Mouse (Mus musculus) midbrain, embryonic 14.5 days (tissue): ENCODE measurements around the gene Hipk3. TPM values are rescaled to one million over a fixed set of nuclear protein-coding genes. Genes with fewer than 3 reads are reported as not detected.

Experiments used
- ATAC-seq: fragments of 200-750 bp; cut with Nextera tagmentation; 2 replicates; pipeline ENCODE4 v1.8.0; 2017; ENCODE audit warnings: moderate number of reproducible peaks, moderate library complexity; ENCODE audit not compliant: low FRiP score, low TSS enrichment
- DNase-seq: peaks from one replicate; pipeline ENCODE4 v3.0.0-alpha.2; 2015
- H3K27ac ChIP-seq: fragments of 300-500 bp; sonication (generic); replicated peaks from 2 replicates; pipeline ENCODE4 v1.5.1; 2014; ENCODE audit warnings: mild to moderate bottlenecking, low read depth, low read length, moderate library complexity
- H3K27me3 ChIP-seq: fragments of 300-500 bp; sonication (generic); 2 replicates; pipeline ENCODE4 v1.6.1; 2014; ENCODE audit warnings: low read length, control low read depth, mixed read lengths; ENCODE audit not compliant: control insufficient read depth, insufficient read depth
- H3K36me3 ChIP-seq: fragments of 300-500 bp; sonication (generic); 2 replicates; pipeline ENCODE4 v1.6.1; 2014; ENCODE audit warnings: low read length, control low read depth; ENCODE audit not compliant: control insufficient read depth, insufficient read depth
- H3K4me1 ChIP-seq: fragments of 300-500 bp; sonication (generic); 2 replicates; pipeline ENCODE4 v1.6.1; 2014; ENCODE audit warnings: mild to moderate bottlenecking, antibody characterized with exemption, low read length, control low read depth; ENCODE audit not compliant: control insufficient read depth, insufficient read depth
- H3K4me2 ChIP-seq: fragments of 300-500 bp; sonication (generic); 2 replicates; pipeline ENCODE4 v1.6.1; 2014; ENCODE audit warnings: mild to moderate bottlenecking, low read length, moderate library complexity
- H3K4me3 ChIP-seq: fragments of 300-500 bp; sonication (generic); replicated peaks from 2 replicates; pipeline ENCODE4 v1.5.1; 2014; ENCODE audit warnings: low read depth, low read length
- H3K9ac ChIP-seq: fragments of 300-500 bp; sonication (generic); replicated peaks from 2 replicates; pipeline ENCODE4 v1.6.1; 2014; ENCODE audit warnings: mild to moderate bottlenecking, low read length, moderate library complexity
- H3K9me3 ChIP-seq: fragments of 300-500 bp; sonication (generic); 2 replicates; pipeline ENCODE4 v1.6.1; 2016; ENCODE audit warnings: low read length, control low read depth, mixed read lengths; ENCODE audit not compliant: control insufficient read depth
- WGBS: fragments of 180-500 bp; shearing (Covaris S2); extraction: QIAGEN DNeasy Blood & Tissue Kit; methylation state at CpG from one replicate; pipeline ENCODE4 v1.1.7; 2014; 5-methylcytosine and 5-hydroxymethylcytosine counted together
- polyA plus RNA-seq: library from polyadenylated mRNA; unstranded; fragments of >200 nt; fragmentation: Nextera tagmentation; extraction: Ambion mirVana; gene quantifications from 2 replicates; pipeline ENCODE4 v1.2.1, GENCODE M21; 2014

Hipk3 gene
- polyA plus RNA-seq, 1 experiment from 2014 or later = 12.1 TPM

GRCm38 (mm10) chr2:104442341-104442740 is 51.9 kb downstream of the Hipk3 start:
- Histone ChIP-seq H3K4me3 (no peak overlapping the region), H3K9me3 (no peaks in the 10 kb centered on the region), H3K4me2 (no peak overlapping the region), H3K4me1 (no peaks in the 10 kb centered on the region), H3K36me3 (peaks cover 21% of the 10 kb centered on the region), H3K27me3 (no peaks in the 10 kb centered on the region), H3K27ac (no peak overlapping the region), H3K9ac (no peak overlapping the region)
- WGBS = 74% methylated on average over 4 of the region's 4 CpGs
- ATAC-seq (no peak), DNase-seq (no peak)

GRCm38 (mm10) chr2:104436226-104436625 is 58.0 kb downstream of the Hipk3 start:
- no peak overlapping the region for H3K4me3 ChIP-seq
- H3K27me3 ChIP-seq = no peaks in the 10 kb centered on the region
- H3K4me1 ChIP-seq = no peaks in the 10 kb centered on the region
- H3K27ac ChIP-seq = no peak overlapping the region
- H3K4me2 ChIP-seq = no peak overlapping the region
- WGBS = 92% methylated on average over 3 of the region's 3 CpGs
- H3K9ac ChIP-seq = no peak overlapping the region
- DNase-seq = no peak
- ATAC-seq = no peak
- H3K36me3 ChIP-seq = peaks cover 68% of the 10 kb centered on the region
- no peaks in the 10 kb centered on the region for H3K9me3 ChIP-seq

- H3K4me1 ChIP-seq = no peaks in the 10 kb centered on the region
- peaks cover 56% of the 10 kb centered on the region for H3K36me3 ChIP-seq
- ATAC-seq = no peak
- no peak overlapping the region for H3K27ac ChIP-seq
- no peaks in the 10 kb centered on the region for H3K27me3 ChIP-seq
- H3K4me3 ChIP-seq = no peak overlapping the region
- H3K9ac ChIP-seq = no peak overlapping the region
- WGBS = 93% methylated on average over 6 of the region's 6 CpGs
- DNase-seq = no peak
- H3K4me2 ChIP-seq = no peak overlapping the region
- no peaks in the 10 kb centered on the region for H3K9me3 ChIP-seq
These were observed 63.2 kb downstream of the Hipk3 start for GRCm38 (mm10) chr2:104431067-104431466.

GRCm38 (mm10) chr2:104430566-104430965 is 63.7 kb downstream of the Hipk3 start:
- Histone ChIP-seq H3K36me3 (peaks cover 53% of the 10 kb centered on the region), H3K9me3 (no peaks in the 10 kb centered on the region), H3K9ac (no peak overlapping the region), H3K4me2 (no peak overlapping the region), H3K27ac (no peak overlapping the region), H3K4me3 (no peak overlapping the region), H3K4me1 (no peaks in the 10 kb centered on the region), H3K27me3 (no peaks in the 10 kb centered on the region)
- DNase-seq (no peak), ATAC-seq (no peak)
- 92% methylated on average over 5 of the region's 5 CpGs for WGBS

- DNase-seq = no peak
- Histone ChIP-seq H3K4me2 (no peak overlapping the region), H3K4me3 (no peak overlapping the region), H3K27me3 (no peaks in the 10 kb centered on the region), H3K36me3 (peaks cover 19% of the 10 kb centered on the region), H3K9ac (no peak overlapping the region), H3K4me1 (no peaks in the 10 kb centered on the region), H3K9me3 (no peaks in the 10 kb centered on the region), H3K27ac (no peak overlapping the region)
- no peak for ATAC-seq
- 85% methylated on average over 3 of the region's 3 CpGs for WGBS
These were observed 68.1 kb downstream of the Hipk3 start for GRCm38 (mm10) chr2:104426112-104426511.

GRCm38 (mm10) chr2:104422230-104422629 is 72.0 kb downstream of the Hipk3 start:
- Histone ChIP-seq H3K4me1 (no peaks in the 10 kb centered on the region), H3K4me2 (no peak overlapping the region), H3K27me3 (no peaks in the 10 kb centered on the region), H3K9me3 (no peaks in the 10 kb centered on the region), H3K36me3 (no peaks in the 10 kb centered on the region), H3K27ac (no peak overlapping the region), H3K9ac (no peak overlapping the region), H3K4me3 (no peak overlapping the region)
- WGBS = 10% methylated on average over 1 of the region's 1 CpGs
- peak; percentile 48; the same call in 1 of the 2 replicates for ATAC-seq
- peak; percentile 87 for DNase-seq

- no peaks in the 10 kb centered on the region for H3K27me3 ChIP-seq
- H3K4me3 ChIP-seq = no peak overlapping the region
- no peaks in the 10 kb centered on the region for H3K36me3 ChIP-seq
- no peak overlapping the region for H3K27ac ChIP-seq
- H3K9me3 ChIP-seq = no peaks in the 10 kb centered on the region
- no peak overlapping the region for H3K4me2 ChIP-seq
- no peak for DNase-seq
- no peak for ATAC-seq
- H3K4me1 ChIP-seq = no peaks in the 10 kb centered on the region
- 88% methylated on average over 4 of the region's 4 CpGs for WGBS
- H3K9ac ChIP-seq = no peak overlapping the region
These were observed 73.4 kb downstream of the Hipk3 start for GRCm38 (mm10) chr2:104420805-104421204.

- Histone ChIP-seq H3K4me3 (no peak overlapping the region), H3K27me3 (no peaks in the 10 kb centered on the region), H3K9ac (no peak overlapping the region), H3K9me3 (no peaks in the 10 kb centered on the region), H3K36me3 (no peaks in the 10 kb centered on the region), H3K27ac (no peak overlapping the region), H3K4me1 (no peaks in the 10 kb centered on the region), H3K4me2 (no peak overlapping the region)
- ATAC-seq (no peak), DNase-seq (no peak)
- 93% methylated on average over 1 of the region's 1 CpGs for WGBS
These were observed 74.2 kb downstream of the Hipk3 start for GRCm38 (mm10) chr2:104419999-104420398.

GRCm38 (mm10) chr2:104419411-104419810 is 74.8 kb downstream of the Hipk3 start:
- Histone ChIP-seq H3K4me1 (no peaks in the 10 kb centered on the region), H3K27ac (no peak overlapping the region), H3K9me3 (no peaks in the 10 kb centered on the region), H3K36me3 (no peaks in the 10 kb centered on the region), H3K4me3 (no peak overlapping the region), H3K27me3 (no peaks in the 10 kb centered on the region), H3K9ac (no peak overlapping the region), H3K4me2 (no peak overlapping the region)
- ATAC-seq = no peak
- no peak for DNase-seq
- 79% methylated on average over 2 of the region's 2 CpGs for WGBS
